Mouse (Mus musculus) natural killer cell, adult 2 months (primary cell): ENCODE data around the gene Ap5z1.
A peak's percentile ranks its signal among the peaks of the same experiment; 100 is the strongest.

Source experiments
- DNase-seq, 2 experiments: peaks; one replicate each; pipeline ENCODE4 v3.0.0; 2022; ENCODE audit warnings: low spot score in 2 of 2

Ap5z1 gene

DNA sequence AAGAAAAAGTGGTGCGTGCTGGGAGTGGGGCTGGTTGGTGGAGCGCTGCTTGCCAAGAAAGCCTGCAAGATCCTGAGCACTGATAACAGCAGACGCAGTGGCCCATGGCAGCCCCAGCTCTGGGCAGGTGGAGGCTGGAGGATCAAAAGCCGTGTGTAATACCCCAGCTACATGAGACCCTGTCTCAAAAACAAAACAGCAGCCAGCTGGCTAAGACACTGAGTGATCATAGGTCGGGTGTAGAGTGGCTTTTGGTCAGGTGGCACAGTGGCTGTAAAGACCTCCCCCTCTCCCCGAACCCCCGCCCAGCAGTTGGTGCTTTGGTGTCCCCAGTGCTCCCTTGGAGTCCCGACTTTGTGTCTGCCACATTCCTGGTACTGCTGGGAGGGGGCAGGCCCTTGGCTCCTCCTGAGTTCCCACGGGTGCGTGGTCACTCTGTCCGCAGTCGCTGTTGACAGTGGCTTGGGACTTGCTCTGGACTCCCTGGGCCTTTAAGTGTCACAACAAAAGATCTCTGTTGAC, 23.8 kb upstream of the Ap5z1 start:
- peak in 1 of 2 experiments; percentile 22 for DNase-seq

DNA sequence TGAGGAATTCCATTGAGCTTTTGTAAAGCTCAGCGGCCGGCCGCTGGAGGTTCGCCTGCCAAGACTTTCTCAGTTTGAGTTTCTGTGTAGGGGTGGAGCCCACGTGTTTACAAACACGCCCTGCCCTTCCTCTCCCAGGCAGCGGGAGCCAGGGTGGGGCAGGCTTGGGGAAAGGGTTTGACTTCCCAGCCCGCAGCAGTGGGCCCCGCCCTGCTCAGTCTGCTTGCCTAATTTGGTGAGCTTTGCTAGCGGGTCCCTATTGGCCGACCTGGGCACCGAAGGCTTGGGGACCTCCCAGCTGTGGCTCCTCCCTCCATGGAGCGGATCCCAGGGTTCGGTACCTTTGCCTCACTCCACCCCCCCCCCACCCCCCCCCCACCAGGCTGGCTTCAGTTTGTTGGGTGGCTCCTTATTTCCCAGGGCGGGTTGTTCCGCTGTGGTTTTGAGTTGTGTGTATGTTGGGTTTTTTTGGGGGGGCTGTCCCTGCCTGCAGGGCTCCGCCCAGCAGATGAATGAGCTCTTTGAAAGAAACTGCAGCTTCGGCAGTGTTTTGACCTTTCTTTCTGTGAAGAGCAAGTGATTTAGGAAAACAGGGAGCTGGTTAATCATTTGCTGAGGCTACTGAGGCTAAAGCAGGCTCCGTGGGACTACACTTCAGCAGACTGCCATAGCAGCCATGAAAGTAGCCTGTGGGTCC, 23.1 kb upstream of the Ap5z1 start:
- peak; percentile 74 to 81 for DNase-seq

DNA sequence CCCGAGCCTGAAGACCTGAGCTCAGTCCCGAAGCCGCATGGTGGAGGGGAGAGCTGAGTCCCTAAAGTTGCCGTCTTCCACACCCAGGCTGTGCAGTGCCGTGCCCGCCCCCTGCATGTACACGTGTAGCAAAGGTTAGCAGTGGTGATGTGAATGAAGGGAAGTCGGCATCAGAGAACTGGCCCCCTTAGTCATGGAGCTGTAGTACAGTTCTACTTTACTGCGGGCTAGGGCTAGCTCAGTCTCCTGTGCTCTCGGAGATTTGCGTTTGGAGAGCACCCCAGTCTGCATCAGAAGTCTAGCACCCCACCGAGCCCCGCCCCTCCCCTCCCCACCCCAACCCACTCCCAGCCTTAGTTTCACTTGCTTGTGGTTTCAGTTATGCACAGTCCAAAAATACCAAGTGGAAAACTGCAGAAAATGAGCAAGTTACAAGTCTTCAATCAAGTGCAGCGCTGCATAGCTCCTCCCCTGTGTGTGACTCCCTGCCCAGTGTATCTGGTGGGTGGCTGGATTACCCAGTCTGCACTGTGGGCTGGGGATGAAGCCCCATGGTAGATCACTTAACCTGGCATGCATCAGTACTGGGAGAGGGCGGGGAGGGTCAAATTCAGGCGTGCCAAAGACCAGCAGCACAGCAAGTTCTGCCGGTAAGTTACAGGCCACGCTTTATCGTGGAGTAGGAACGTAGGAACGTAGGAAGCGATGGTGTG, 22.3 kb upstream of the Ap5z1 start:
- peak in 1 of 2 experiments; percentile 30 for DNase-seq

DNA sequence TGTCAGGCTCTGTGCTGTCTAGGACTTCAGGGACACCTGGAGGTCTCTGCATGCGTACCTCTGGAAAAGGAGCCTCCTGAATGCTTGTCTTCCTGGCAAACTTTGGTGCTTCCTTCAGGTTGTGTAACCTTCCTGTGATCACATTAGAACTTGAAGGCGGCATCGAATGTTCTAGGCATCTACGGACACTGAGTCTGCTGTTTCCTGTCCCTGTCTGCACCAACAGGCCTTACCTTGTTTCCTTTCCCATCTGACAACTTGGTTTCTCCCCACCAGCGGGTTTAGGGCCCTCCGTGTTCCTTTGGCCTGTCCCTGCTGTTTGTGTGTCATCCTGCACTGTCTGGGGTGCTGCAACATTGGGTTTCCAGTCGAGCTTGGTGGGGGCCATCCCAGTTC, 21.7 kb upstream of the Ap5z1 start:
- DNase-seq, result no peak

DNA sequence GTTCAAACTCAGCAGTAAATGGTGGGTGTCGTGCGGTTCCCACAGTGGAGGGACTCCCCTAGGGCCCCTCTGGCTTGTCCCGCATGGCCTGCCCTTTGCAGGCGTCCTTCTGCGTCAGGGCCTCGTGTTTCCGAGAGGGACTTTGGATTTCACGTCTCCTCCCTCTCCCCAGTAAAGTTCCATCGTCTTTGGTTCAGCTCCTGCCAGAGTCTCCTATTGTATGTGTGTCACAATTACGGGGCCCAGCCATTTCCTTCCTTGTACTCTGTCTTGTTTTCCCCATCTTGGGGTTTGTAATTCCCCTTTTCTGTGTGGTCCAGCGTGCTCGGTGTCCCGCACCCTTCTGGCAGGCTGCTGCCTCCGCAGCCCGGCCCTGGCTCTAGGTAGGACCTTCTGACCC, 20.2 kb upstream of the Ap5z1 start:
- no peak for DNase-seq

DNA sequence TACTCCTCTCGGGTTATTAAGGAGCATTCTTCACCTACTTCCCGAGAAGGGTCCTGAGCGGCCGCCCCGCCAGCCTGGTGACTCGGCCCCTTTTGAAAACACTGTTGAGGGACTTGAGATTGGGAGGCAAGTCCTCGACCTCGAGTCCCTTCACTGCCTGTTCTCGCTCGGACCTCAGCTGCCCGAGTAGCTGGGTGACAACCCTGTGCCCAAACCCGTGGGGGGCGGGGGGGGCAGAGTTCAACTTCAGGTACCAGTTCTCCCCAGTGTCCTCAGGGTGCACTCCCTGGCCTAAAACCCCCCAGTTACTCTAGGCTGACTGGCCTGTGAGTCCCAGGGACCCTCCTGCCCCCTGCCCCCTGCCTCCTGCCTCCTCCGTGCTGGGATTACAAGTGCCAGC, 19.8 kb upstream of the Ap5z1 start:
- no peak for DNase-seq

DNA sequence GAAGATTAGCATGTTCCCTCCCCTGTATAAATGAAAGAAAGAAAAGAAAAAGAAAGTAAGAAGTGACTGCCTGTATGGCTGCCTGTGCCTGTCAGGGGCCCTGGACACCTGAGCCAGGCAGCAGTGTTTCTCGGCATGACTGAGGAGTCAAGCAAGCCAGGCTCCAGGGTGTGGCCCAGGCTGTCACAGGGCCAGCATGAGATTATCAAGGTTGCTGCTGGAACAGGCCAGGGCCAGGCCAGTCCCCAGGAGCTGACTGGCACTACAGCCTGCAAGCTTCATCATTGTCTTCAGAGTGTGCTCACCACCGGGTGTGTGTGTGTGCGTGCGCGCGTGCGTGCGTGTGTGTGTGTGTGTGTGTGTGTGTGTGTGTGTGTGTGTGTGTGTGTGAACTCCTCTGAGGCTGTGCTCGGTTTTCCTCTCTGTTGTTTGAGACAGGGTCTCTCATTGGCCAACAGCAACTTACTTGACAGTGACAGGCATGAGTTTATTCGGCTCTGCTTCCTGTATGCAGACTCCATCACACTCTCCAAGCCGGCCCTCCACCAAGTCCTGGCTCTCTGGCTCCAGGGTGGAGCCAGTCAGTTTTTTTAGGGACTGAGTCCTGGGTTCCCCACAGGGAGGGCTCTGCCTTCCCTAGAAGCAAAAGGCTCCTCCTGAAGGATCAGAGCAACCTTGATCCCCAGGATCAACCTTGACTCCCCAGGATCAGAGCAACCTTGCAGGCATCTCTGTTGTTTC, 18.8 kb upstream of the Ap5z1 start:
- DNase-seq, result no peak

DNA sequence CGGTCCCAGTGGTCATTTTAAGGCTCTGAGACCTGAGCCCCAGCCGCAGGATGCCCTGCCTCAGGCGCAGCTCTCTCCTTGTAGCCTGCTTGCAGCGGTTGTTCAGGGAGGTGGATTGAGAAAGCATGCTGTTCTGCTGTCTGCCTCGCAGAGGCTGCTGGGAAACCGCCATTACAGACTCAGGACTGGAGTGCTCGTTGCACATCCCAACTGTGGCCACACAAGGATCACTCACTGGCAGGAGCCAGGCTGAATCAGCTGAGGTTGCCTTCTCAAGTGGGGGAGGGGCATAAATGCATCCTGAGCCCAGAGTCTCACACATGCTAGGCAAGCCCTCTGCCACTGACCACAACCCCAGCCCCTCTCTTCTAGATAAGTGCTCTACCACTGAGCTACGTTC, 18.0 kb upstream of the Ap5z1 start:
- no peak for DNase-seq

DNA sequence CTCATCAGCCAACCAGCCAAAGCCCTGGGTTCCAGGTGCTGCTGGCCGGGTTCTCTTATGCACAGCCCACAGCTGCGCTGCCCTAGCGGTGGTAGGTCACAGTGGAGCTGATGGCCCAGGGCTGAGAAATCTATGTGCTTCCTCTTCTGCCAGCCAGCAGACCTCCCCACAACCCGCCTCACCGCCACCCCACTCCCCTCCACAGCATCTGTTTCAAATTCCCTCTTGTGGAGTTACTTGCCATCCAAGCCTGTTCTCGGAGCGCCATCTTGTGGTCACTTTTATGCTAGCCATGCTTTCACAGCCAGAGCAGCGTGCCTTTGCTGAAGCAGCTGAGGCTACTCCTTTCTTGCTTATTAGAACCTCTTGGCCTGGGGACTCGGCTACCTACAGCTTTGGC, 15.7 kb upstream of the Ap5z1 start:
- peak; percentile 85 to 92 for DNase-seq

DNA sequence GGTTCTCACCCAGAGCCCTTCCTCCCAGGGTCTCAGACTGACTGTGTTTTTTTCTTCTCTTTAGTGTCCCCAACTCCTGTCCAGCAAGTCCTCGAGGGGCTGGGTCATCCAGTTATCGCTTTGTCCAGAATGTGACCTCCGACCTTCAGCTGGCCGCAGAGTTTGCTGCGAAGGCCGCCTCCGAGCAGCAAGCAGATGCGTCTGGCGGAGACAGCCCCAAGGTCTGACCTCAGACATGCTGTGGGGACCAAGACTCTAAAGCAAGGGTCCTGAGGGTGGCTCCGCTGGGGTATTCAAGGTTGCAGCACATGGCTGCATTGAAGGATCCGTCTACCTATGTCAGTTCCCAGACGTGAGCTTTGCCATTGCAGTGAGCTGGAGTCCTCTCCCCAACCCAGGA, 15.1 kb upstream of the Ap5z1 start:
- no peak for DNase-seq

DNA sequence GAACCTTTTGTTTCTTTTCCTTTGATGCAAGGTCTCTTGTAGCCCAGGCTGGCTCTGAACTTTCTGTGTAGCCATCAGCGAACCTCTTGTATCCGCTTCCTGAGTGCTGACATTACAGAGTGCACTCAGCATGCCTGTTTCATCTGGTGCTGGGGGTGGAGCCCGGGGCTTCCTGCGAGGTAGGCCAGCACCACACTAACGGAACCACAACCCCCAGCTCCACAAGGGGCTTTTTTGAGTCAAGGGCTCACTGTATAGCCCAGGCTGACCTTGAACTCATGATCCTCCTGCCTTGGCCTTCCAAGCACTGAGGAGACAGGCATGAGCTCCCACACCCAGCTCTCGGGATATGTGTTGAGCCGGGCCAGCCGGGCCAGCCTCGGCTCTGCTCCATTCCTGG, 12.9 kb upstream of the Ap5z1 start:
- DNase-seq, result no peak

DNA sequence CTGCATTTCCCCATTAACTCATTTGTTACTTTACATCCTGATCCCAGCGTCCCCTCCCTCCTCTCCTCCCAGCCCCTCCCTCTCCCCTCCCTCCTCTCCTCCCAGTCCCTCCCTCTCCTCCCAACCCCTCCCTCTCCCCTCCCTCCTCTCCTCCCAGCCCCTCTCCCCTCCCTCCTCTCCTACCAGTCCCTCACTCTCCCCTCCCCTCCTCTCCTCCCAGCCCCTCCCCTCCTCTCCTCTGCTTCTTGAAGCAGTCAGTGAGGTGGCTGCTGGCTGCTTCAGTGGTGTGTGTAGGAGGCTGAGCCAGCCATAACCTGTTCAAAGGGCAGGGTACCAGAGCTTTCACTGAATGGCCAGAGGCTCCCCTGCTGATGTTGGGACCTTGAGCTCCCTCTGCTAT, 12.0 kb upstream of the Ap5z1 start:
- no peak for DNase-seq

DNA sequence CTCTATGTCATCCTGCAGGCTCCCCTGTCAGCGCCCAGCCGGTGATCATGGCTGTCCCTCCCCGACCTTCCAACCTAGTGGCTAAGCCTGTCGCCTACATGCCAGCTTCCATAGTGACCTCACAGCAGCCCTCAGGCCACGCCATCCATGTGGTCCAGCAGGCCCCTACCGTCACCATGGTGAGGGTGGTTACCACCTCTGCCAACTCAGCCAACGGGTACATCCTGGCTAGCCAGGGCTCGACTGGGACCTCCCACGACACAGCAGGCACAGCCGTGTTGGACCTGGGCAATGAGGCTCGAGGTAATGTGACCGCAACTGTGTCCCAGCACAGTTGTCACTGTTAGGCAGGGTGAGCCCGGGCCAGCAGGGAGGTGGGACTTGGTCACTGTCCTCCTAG, 10.0 kb upstream of the Ap5z1 start:
- no peak for DNase-seq

DNA sequence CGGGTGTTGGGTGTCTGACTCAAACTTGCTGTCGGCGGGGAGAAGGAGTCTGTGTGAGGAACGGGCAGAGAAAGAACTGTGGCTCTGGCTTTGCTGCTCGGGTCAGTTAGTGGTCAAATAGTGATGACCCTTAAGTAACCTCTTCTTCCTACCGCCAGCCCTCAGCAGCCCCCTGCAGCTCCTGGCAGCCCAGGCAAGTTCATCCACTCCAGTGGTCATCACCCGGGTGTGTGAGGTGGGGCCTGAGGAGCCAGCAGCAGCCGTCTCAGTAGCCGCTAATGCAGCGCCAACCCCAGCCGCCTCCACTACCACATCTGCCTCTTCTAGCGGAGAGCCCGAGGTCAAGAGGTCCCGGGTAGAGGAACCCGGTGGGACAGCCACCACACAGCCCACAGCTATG, 7.4 kb upstream of the Ap5z1 start:
- DNase-seq, result no peak

DNA sequence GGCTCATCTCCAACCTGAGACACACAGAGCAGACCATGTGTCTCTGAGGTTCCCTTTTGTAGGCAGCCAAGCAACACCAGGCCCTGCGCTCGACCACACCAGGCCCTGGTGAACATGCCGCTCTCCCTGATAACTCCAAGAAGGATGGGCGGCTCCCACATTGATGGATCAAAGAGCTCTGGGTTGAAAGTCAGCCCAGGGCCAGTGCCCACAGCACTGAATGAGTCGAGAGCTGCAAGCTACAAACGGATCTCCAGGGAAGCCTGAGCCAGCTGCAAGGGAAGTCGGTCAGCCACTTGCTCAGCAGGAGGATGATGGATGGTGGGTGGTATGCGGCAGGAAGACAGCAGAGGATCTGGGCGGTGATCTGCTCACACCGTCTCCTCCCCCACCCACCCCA, 6.4 kb upstream of the Ap5z1 start:
- DNase-seq, result no peak

DNA sequence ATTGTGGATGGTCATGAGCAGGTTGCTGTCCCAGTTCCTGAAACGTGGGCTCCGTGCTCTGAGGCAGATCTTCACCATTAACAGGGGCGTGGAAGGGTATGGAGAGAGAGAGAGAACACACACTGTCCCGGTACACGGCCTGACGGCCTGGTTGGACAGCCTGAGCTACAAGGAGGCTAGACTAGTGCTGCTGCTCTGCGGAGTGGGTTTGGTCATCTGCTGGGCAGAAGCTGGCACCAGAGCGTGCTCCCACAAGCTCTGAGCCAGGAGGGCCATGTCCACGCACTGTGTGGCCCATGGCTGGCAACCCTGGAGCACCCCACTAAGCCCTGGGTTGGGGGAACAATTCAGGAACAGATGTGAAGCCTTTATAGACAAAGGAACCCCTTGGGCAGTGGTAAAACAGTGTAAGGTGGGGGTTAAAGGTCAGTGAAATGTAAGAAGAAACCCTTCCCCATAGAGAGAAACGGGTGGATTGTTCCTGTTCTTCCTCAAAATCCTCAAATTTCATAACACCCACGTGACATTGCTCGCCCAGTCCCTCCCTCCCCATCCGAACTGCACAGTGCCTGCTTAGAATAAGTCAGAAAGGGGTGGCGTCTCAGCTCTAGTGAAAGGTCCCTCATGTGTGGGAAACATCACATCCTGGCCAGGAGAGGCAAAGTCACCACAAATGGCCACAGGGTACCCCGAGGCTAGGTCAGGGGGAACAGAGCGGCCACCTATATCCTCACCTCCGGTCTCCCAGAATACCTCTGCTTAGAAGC, 4.8 kb upstream of the Ap5z1 start:
- no peak for DNase-seq

DNA sequence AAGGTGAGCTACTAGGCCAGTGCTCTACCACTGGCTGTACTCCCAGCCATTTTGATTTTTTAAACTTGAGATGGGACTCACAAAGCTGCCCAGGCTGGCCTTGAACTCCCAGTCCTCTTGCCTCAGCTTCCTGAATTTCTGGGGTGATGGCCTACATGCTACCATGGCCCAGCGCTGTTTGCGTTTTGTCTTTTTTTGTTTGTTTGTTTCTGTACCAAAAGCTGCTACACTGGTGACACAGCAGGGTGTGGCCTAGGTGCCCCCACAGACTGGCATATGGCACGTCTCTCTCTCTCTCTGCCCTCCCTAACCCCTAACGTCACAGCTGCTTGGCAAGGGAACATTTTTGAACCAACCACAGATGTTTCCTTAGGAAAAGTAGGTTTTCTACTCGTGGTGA, 3.9 kb upstream of the Ap5z1 start:
- no peak for DNase-seq

DNA sequence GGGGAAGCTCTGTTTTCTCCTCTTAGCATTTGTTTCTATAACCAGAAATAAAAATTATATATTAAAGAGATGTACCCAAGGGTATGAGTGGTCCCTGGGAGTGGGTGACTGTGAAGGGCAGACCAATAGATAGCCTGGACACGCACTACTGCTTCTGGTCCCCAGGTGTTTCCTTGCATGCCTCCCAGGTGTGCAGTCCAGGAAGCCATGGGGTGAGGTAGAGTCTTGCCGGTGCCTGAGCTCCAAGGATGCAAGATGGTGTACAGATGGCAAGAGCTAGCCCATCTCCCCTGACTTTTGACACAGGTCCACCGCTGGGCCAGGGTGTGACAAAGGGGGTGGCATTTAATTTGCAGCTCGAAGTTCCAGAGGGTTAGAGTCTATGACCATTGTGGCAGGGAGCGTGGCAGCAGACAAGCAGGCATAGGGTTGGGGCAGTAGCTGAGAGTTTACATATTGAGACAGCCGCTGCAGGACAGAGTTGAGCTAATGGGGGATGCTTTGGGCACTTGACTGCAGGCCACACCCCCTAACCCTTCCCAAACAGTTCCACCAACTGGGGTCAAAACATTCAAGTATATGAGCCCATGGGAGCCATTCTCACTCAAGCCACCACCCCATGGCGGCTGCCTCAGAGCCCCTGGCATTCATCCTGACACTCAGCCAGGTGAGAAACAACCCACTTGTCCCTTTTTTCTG, 1.7 kb upstream of the Ap5z1 start:
- no peak for DNase-seq

DNA sequence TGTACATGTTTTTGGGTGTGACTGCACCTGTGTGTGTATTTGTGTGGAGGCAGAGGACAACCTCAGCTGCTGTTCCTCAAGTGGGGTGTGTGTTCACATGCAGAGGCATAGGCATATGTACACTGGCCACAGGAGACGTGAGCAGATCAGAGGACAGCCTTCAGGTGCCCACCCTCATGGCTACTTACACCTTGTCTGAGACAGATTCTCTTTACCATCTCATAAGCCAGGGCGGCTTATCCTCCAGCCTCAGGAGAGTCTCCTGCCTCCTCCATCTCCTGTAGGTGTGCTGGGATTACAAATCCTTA, 1.1 kb upstream of the Ap5z1 start:
- DNase-seq, result no peak

DNA sequence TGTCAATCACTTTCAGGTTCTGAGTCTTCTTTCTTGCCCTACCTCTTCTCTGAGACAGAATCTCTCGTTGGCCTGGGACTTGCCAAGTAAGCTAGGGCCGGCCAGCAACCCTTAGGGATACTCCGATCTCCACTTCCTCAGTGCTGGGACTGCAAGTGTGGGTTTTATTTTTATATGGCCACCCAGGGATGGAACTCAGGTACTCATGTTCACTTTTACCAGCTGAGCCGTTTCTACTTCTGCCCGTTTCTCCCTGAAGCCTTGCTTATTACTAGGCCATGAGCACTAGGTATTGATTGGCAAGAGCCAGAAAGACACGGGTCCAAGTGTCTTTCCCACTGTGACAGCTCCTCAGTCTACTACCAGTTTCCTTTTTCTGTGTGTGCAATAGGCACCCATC, 733 bp upstream of the Ap5z1 start:
- DNase-seq, result no peak

DNA sequence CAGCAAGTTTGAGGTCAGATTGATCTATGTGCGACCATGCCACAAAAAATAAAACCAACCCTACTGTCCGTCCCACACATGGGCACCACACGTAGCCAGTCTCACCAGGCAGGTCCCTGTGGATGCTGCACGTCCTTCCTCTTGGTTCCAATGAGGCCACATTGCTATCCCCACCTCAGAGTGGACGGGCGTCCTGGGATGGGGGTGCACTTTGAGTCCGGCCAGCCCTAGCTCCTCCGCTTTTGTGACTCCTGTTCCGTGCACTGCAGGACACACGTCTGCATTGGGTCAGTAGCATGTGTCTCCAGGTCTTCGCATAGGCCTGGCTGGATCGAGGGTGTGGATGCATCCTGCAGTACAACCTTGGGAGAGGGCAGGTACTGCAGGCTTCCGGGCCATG, 4.6 kb downstream of the Ap5z1 start:
- DNase-seq, result no peak

DNA sequence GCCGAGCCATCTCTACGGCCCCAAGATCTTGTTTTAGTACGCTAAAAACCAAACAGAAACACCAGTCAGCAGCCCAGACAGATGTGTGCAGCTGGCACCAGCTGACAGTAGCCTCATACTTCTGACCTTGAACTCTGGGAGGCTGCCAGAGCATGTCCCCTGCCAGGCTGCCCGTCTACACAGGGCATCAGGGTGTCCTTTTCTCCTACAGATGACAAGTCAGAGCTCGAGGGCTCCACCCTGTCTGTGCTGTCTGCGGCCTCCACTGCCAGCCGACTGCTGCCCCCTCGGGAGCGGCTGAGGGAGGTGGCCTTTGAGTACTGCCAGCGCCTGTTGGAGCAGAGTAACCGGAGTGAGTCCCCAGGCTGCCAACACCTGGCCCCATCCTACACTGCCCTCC, 6.1 kb downstream of the Ap5z1 start:
- no peak for DNase-seq
